Mouse (Mus musculus): Measurements from ENCODE around the gene Stim2. TPM values are rescaled to one million over a fixed set of nuclear protein-coding genes. Genes with fewer than 3 reads are reported as not detected.

Gene Stim2
- polyA plus RNA-seq, 1 experiment from 2014 or later, result 11.5 TPM

- no peaks in the 10 kb centered on the region for H3K9me3 ChIP-seq (replicated peaks)
- WGBS, result 85% methylated on average over 7 of the region's 7 CpGs
- H3K27me3 ChIP-seq (ENCODE audit: low read depth, poor library complexity, severe bottlenecking), result no peaks in the 10 kb centered on the region
- H3K27ac ChIP-seq, result no peak overlapping the region
- no peaks in the 10 kb centered on the region for H3K4me1 ChIP-seq
- H3K4me3 ChIP-seq, result no peak overlapping the region
- no peak for DNase-seq (ENCODE audit: low spot score)
- H3K36me3 ChIP-seq, result no peaks in the 10 kb centered on the region
These were observed 28.1 kb upstream of the Stim2 start for GRCm38 (mm10) chr5:53970178-53970577.

GRCm38 (mm10) chr5:53971201-53971600 is 27.1 kb upstream of the Stim2 start:
- no peaks in the 10 kb centered on the region for H3K27me3 ChIP-seq (ENCODE audit: low read depth, poor library complexity, severe bottlenecking)
- 90% methylated on average over 4 of the region's 4 CpGs for WGBS
- no peak overlapping the region for H3K4me3 ChIP-seq
- no peaks in the 10 kb centered on the region for H3K4me1 ChIP-seq
- H3K36me3 ChIP-seq, result no peaks in the 10 kb centered on the region
- DNase-seq (ENCODE audit: low spot score), result no peak
- H3K27ac ChIP-seq, result no peak overlapping the region
- H3K9me3 ChIP-seq (replicated peaks), result no peaks in the 10 kb centered on the region

GRCm38 (mm10) chr5:53972905-53973304 is 25.4 kb upstream of the Stim2 start:
- Histone ChIP-seq H3K9me3 (replicated peaks) (no peaks in the 10 kb centered on the region), H3K27ac (no peak overlapping the region), H3K27me3 (ENCODE audit: low read depth, poor library complexity, severe bottlenecking) (no peaks in the 10 kb centered on the region), H3K4me1 (no peaks in the 10 kb centered on the region), H3K4me3 (no peak overlapping the region), H3K36me3 (no peaks in the 10 kb centered on the region)
- WGBS, result 93% methylated on average over 4 of the region's 4 CpGs
- no peak for DNase-seq (ENCODE audit: low spot score)

- 89% methylated on average over 16 of the region's 16 CpGs for WGBS
- no peaks in the 10 kb centered on the region for H3K9me3 ChIP-seq (replicated peaks)
- no peaks in the 10 kb centered on the region for H3K27me3 ChIP-seq (ENCODE audit: low read depth, poor library complexity, severe bottlenecking)
- no peaks in the 10 kb centered on the region for H3K36me3 ChIP-seq
- H3K4me1 ChIP-seq, result no peaks in the 10 kb centered on the region
- no peak overlapping the region for H3K4me3 ChIP-seq
- H3K27ac ChIP-seq, result no peak overlapping the region
- no peak for DNase-seq (ENCODE audit: low spot score)
These were observed 21.8 kb upstream of the Stim2 start for GRCm38 (mm10) chr5:53976497-53976896.

GRCm38 (mm10) chr5:53977060-53977459 is 21.2 kb upstream of the Stim2 start:
- no peaks in the 10 kb centered on the region for H3K4me1 ChIP-seq
- no peak for DNase-seq (ENCODE audit: low spot score)
- 92% methylated on average over 8 of the region's 8 CpGs for WGBS
- no peak overlapping the region for H3K27ac ChIP-seq
- H3K4me3 ChIP-seq, result no peak overlapping the region
- no peaks in the 10 kb centered on the region for H3K36me3 ChIP-seq
- no peaks in the 10 kb centered on the region for H3K9me3 ChIP-seq (replicated peaks)
- H3K27me3 ChIP-seq (ENCODE audit: low read depth, poor library complexity, severe bottlenecking), result no peaks in the 10 kb centered on the region

GRCm38 (mm10) chr5:53983358-53983757 is 14.9 kb upstream of the Stim2 start:
- Histone ChIP-seq H3K27me3 (ENCODE audit: low read depth, poor library complexity, severe bottlenecking) (no peaks in the 10 kb centered on the region), H3K4me1 (no peaks in the 10 kb centered on the region), H3K27ac (no peak overlapping the region), H3K9me3 (replicated peaks) (no peaks in the 10 kb centered on the region), H3K4me3 (no peak overlapping the region), H3K36me3 (no peaks in the 10 kb centered on the region)
- no peak for DNase-seq (ENCODE audit: low spot score)
- 90% methylated on average over 4 of the region's 4 CpGs for WGBS

GRCm38 (mm10) chr5:53985632-53986031 is 12.7 kb upstream of the Stim2 start:
- 73% methylated on average over 3 of the region's 3 CpGs for WGBS
- H3K27ac ChIP-seq, result no peak overlapping the region

GRCm38 (mm10) chr5:53987496-53987895 is 10.8 kb upstream of the Stim2 start:
- WGBS, result 70% methylated on average over 1 of the region's 1 CpGs

More at GRCm38 (mm10) chr5:53985632-53986031, 12.7 kb upstream of the Stim2 start:
- Histone ChIP-seq H3K9me3 (replicated peaks) (no peaks in the 10 kb centered on the region), H3K27me3 (ENCODE audit: low read depth, poor library complexity, severe bottlenecking) (no peaks in the 10 kb centered on the region), H3K36me3 (no peaks in the 10 kb centered on the region), H3K4me1 (no peaks in the 10 kb centered on the region), H3K4me3 (no peak overlapping the region)
- no peak for DNase-seq (ENCODE audit: low spot score)

GRCm38 (mm10) chr5:53988053-53988452 is 10.2 kb upstream of the Stim2 start:
- no peak for DNase-seq (ENCODE audit: low spot score)
- WGBS, result 88% methylated on average over 1 of the region's 1 CpGs

More at GRCm38 (mm10) chr5:53987496-53987895, 10.8 kb upstream of the Stim2 start:
- H3K36me3 ChIP-seq, result no peaks in the 10 kb centered on the region
- H3K4me3 ChIP-seq, result no peak overlapping the region
- no peaks in the 10 kb centered on the region for H3K27me3 ChIP-seq (ENCODE audit: low read depth, poor library complexity, severe bottlenecking)
- DNase-seq (ENCODE audit: low spot score), result no peak
- H3K9me3 ChIP-seq (replicated peaks), result no peaks in the 10 kb centered on the region
- no peak overlapping the region for H3K27ac ChIP-seq
- H3K4me1 ChIP-seq, result no peaks in the 10 kb centered on the region

GRCm38 (mm10) chr5:53992616-53993015 is 5.7 kb upstream of the Stim2 start:
- H3K4me3 ChIP-seq, result no peak overlapping the region
- peaks cover 9% of the 10 kb centered on the region for H3K4me1 ChIP-seq
- H3K36me3 ChIP-seq, result no peaks in the 10 kb centered on the region
- H3K27me3 ChIP-seq (ENCODE audit: low read depth, poor library complexity, severe bottlenecking), result peaks cover 17% of the 10 kb centered on the region; the same call in 1 of the 2 replicates
- no peak overlapping the region for H3K27ac ChIP-seq
- 80% methylated on average over 7 of the region's 7 CpGs for WGBS
- no peak for DNase-seq (ENCODE audit: low spot score)
- no peaks in the 10 kb centered on the region for H3K9me3 ChIP-seq (replicated peaks)

More at GRCm38 (mm10) chr5:53988053-53988452, 10.2 kb upstream of the Stim2 start:
- H3K36me3 ChIP-seq, result no peaks in the 10 kb centered on the region
- 0 out of 2 replicates have a peak, but pooled peaks cover under 1% of the 10 kb centered on the region for H3K27me3 ChIP-seq (ENCODE audit: low read depth, poor library complexity, severe bottlenecking)
- H3K27ac ChIP-seq, result no peak overlapping the region
- no peaks in the 10 kb centered on the region for H3K4me1 ChIP-seq
- H3K9me3 ChIP-seq (replicated peaks), result no peaks in the 10 kb centered on the region
- H3K4me3 ChIP-seq, result no peak overlapping the region

- peak overlapping the region; percentile 65; the same call in 1 of the 2 replicates for H3K4me3 ChIP-seq
- no peak for DNase-seq (ENCODE audit: low spot score)
- 76% methylated on average over 4 of the region's 4 CpGs for WGBS
- H3K27ac ChIP-seq, result no peak overlapping the region
- H3K4me1 ChIP-seq, result peaks cover 17% of the 10 kb centered on the region
- H3K36me3 ChIP-seq, result no peaks in the 10 kb centered on the region
- no peaks in the 10 kb centered on the region for H3K9me3 ChIP-seq (replicated peaks)
- H3K27me3 ChIP-seq (ENCODE audit: low read depth, poor library complexity, severe bottlenecking), result peaks cover 17% of the 10 kb centered on the region; the same call in 1 of the 2 replicates
These were observed 3.7 kb upstream of the Stim2 start for GRCm38 (mm10) chr5:53994576-53994975.

GRCm38 (mm10) chr5:53995316-53995715 is 3.0 kb upstream of the Stim2 start:
- under 1% methylated on average over 34 of the region's 34 CpGs for WGBS
- H3K9me3 ChIP-seq (replicated peaks), result no peaks in the 10 kb centered on the region
- H3K27me3 ChIP-seq (ENCODE audit: low read depth, poor library complexity, severe bottlenecking), result peaks cover 17% of the 10 kb centered on the region; the same call in 1 of the 2 replicates
- H3K4me1 ChIP-seq, result peaks cover 25% of the 10 kb centered on the region
- H3K4me3 ChIP-seq, result peak overlapping the region; percentile 65
- H3K36me3 ChIP-seq, result no peaks in the 10 kb centered on the region
- peak overlapping the region; percentile 75 for H3K27ac ChIP-seq
- DNase-seq (ENCODE audit: low spot score), result peak; percentile 62

GRCm38 (mm10) chr5:53996822-53997221 is 1.5 kb upstream of the Stim2 start:
- 93% methylated on average over 6 of the region's 6 CpGs for WGBS
- Histone ChIP-seq H3K9me3 (replicated peaks) (no peaks in the 10 kb centered on the region), H3K27me3 (ENCODE audit: low read depth, poor library complexity, severe bottlenecking) (peaks cover 17% of the 10 kb centered on the region; the same call in 1 of the 2 replicates), H3K4me3 (no peak overlapping the region), H3K4me1 (peaks cover 35% of the 10 kb centered on the region), H3K36me3 (no peaks in the 10 kb centered on the region), H3K27ac (no peak overlapping the region)
- no peak for DNase-seq (ENCODE audit: low spot score)

Measured in limb, embryonic 10.5 days (tissue).